Mouse (Mus musculus) midbrain, embryonic 15.5 days (tissue): ENCODE data around the gene C87436. TPM values are rescaled to one million over a fixed set of nuclear protein-coding genes. Genes with fewer than 3 reads are reported as not detected.
A peak's percentile ranks its signal among the peaks of the same experiment; 100 is the strongest.

ENCODE experiments used
- ATAC-seq: fragments of 200-750 bp; cut with Nextera tagmentation; replicated peaks from 2 replicates; pipeline ENCODE4 v1.8.0; 2017; ENCODE audit warnings: moderate TSS enrichment
- H3K27ac ChIP-seq: fragments of 300-500 bp; sonication (generic); 2 replicates; pipeline ENCODE4 v1.5.1; 2015; ENCODE audit warnings: mild to moderate bottlenecking, inconsistent platforms
- H3K27me3 ChIP-seq: fragments of 300-500 bp; sonication (generic); replicated peaks from 2 replicates; pipeline ENCODE4 v1.6.1; 2015; ENCODE audit warnings: inconsistent platforms
- H3K36me3 ChIP-seq: fragments of 300-500 bp; sonication (generic); replicated peaks from 2 replicates; pipeline ENCODE4 v1.6.1; 2015; ENCODE audit warnings: inconsistent platforms
- H3K4me1 ChIP-seq: fragments of 300-500 bp; sonication (generic); 2 replicates; pipeline ENCODE4 v1.6.1; 2015; ENCODE audit warnings: inconsistent platforms
- H3K4me2 ChIP-seq: fragments of 300-500 bp; sonication (generic); 2 replicates; pipeline ENCODE4 v1.6.1; 2015; ENCODE audit warnings: inconsistent platforms, mild to moderate bottlenecking, moderate library complexity
- H3K4me3 ChIP-seq: fragments of 300-500 bp; sonication (generic); 2 replicates; pipeline ENCODE4 v1.5.1; 2015; ENCODE audit warnings: mild to moderate bottlenecking, inconsistent platforms
- H3K9ac ChIP-seq: fragments of 300-500 bp; sonication (generic); 2 replicates; pipeline ENCODE4 v1.6.1; 2015; ENCODE audit warnings: mild to moderate bottlenecking, inconsistent platforms
- H3K9me3 ChIP-seq: fragments of 300-500 bp; sonication (generic); 2 replicates; pipeline ENCODE4 v1.6.1; 2016; ENCODE audit warnings: inconsistent platforms
- WGBS: fragments of 180-500 bp; shearing (Covaris S2); methylation state at CpG from one replicate; pipeline ENCODE4 v1.1.7; 2015; ENCODE audit warnings: mixed read lengths; 5-methylcytosine and 5-hydroxymethylcytosine counted together
- polyA plus RNA-seq: library from polyadenylated mRNA; unstranded; fragments of >200 nt; fragmentation: Nextera tagmentation; extraction: Ambion mirVana; gene quantifications from 2 replicates; pipeline ENCODE4 v1.2.1, GENCODE M21; 2015

Gene C87436
- polyA plus RNA-seq, 1 experiment from 2014 or later = 25.8 TPM

- Histone ChIP-seq H3K4me1 (peaks cover 15% of the 10 kb centered on the region), H3K4me2 (peak overlapping the region; percentile 70), H3K36me3 (peaks cover 33% of the 10 kb centered on the region), H3K27me3 (no peaks in the 10 kb centered on the region), H3K9ac (peak overlapping the region; percentile 80), H3K4me3 (peak overlapping the region; percentile 93), H3K27ac (peak overlapping the region; percentile 95), H3K9me3 (no peaks in the 10 kb centered on the region)
- 1% methylated on average over 14 of the region's 14 CpGs for WGBS
- ATAC-seq = peak; percentile 41
Measured at GRCm38 (mm10) chr6:86437711-86438110, 463 bp upstream of the C87436 start.

- H3K36me3 ChIP-seq = peaks cover 31% of the 10 kb centered on the region
- ATAC-seq = no peak
- H3K27me3 ChIP-seq = no peaks in the 10 kb centered on the region
- peak overlapping the region; percentile 80 for H3K9ac ChIP-seq
- peak overlapping the region; percentile 93 for H3K4me3 ChIP-seq
- peak overlapping the region; percentile 95 for H3K27ac ChIP-seq
- no peaks in the 10 kb centered on the region for H3K9me3 ChIP-seq
- 4% methylated on average over 13 of the region's 13 CpGs for WGBS
- H3K4me2 ChIP-seq = peak overlapping the region; percentile 70
- peaks cover 15% of the 10 kb centered on the region for H3K4me1 ChIP-seq
Measured at GRCm38 (mm10) chr6:86439119-86439496, 934 bp downstream of the C87436 start.

DNA sequence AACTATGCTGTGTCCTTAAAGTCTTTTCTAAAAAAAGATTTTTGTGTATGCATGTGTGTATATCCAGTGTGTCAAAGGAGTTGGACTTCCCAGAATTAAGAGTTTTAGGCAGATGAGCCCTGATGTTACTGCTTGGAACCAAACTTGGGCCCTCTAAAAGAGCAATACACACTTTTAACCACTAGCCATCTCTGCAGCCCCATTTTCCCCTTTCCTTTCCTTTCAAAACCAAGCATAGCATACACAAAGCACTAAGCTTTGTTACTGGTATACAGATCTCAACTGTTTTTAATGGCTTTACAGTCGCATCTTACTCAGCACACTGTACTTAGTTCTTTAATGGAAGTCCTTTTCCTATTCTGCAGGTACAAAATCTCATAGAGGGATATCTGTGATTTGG, 1.4 kb downstream of the C87436 start:
- Histone ChIP-seq H3K36me3 (peaks cover 31% of the 10 kb centered on the region), H3K9me3 (no peaks in the 10 kb centered on the region), H3K9ac (peak overlapping the region; percentile 80; the same call in 1 of the 2 replicates), H3K4me2 (peak overlapping the region; percentile 70), H3K27ac (peak overlapping the region; percentile 95; the same call in 1 of the 2 replicates), H3K4me3 (peak overlapping the region; percentile 93), H3K4me1 (peaks cover 15% of the 10 kb centered on the region), H3K27me3 (no peaks in the 10 kb centered on the region)
- 95% methylated on average over 1 of the region's 1 CpGs for WGBS
- no peak for ATAC-seq

- Histone ChIP-seq H3K27me3 (no peaks in the 10 kb centered on the region), H3K4me3 (no peak overlapping the region), H3K4me1 (peaks cover 15% of the 10 kb centered on the region), H3K4me2 (no peak overlapping the region), H3K9ac (no peak overlapping the region), H3K36me3 (peaks cover 26% of the 10 kb centered on the region), H3K9me3 (no peaks in the 10 kb centered on the region), H3K27ac (no peak overlapping the region)
- 95% methylated on average over 10 of the region's 10 CpGs for WGBS
- ATAC-seq = no peak
Measured at GRCm38 (mm10) chr6:86441571-86441970, 3.4 kb downstream of the C87436 start.

- Histone ChIP-seq H3K36me3 (peaks cover 35% of the 10 kb centered on the region), H3K4me3 (no peak overlapping the region), H3K4me2 (no peak overlapping the region), H3K9me3 (no peaks in the 10 kb centered on the region), H3K27me3 (no peaks in the 10 kb centered on the region), H3K9ac (no peak overlapping the region), H3K4me1 (no peaks in the 10 kb centered on the region), H3K27ac (no peak overlapping the region)
- ATAC-seq = no peak
- 92% methylated on average over 18 of the region's 18 CpGs for WGBS
Measured at GRCm38 (mm10) chr6:86445551-86445950, 7.4 kb downstream of the C87436 start.

DNA sequence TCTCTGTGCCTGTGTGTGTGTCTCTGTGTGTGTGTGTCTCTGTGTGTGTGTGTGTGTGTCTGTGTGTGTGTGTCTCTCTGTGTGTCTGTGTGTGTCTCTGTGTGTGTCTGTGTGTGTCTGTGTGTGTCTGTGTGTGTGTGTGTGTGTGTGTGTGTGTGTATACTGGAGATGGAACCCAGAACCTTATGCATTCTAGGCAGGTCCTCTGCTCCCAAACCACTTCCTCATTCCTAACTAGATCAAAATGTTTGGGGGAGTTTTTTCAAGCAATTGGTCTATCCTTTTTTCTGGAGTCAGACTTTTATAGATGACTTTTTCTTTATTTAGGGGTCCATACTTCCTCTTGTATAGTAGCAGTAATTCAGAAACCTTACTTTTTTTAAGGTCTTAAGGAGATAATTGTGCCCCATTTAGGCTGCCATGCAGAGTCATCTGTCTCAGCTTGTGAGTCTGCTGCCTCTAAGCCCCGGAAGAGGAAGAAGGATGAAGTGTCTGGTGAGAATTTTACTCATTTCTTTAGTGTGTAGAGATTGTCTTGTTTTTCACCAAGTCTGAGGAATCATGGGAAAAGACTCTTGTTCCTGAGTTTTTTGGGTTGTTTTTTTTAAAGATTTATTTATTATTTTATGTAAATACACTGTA, 8.9 kb downstream of the C87436 start:
- Histone ChIP-seq H3K27ac (no peak overlapping the region), H3K36me3 (peaks cover 41% of the 10 kb centered on the region), H3K4me3 (no peak overlapping the region), H3K9ac (no peak overlapping the region), H3K27me3 (no peaks in the 10 kb centered on the region), H3K4me2 (no peak overlapping the region), H3K4me1 (no peaks in the 10 kb centered on the region), H3K9me3 (no peaks in the 10 kb centered on the region)
- WGBS = 79% methylated on average over 1 of the region's 1 CpGs
- ATAC-seq = no peak

GRCm38 (mm10) chr6:86456727-86457126, 18.6 kb downstream of the C87436 start:
- Histone ChIP-seq H3K9ac (no peak overlapping the region), H3K27ac (no peak overlapping the region), H3K4me3 (no peak overlapping the region), H3K4me2 (no peak overlapping the region), H3K27me3 (no peaks in the 10 kb centered on the region), H3K4me1 (no peaks in the 10 kb centered on the region), H3K36me3 (peaks cover 59% of the 10 kb centered on the region), H3K9me3 (no peaks in the 10 kb centered on the region)
- no peak for ATAC-seq
- 93% methylated on average over 3 of the region's 3 CpGs for WGBS

- no peaks in the 10 kb centered on the region for H3K27me3 ChIP-seq
- no peak overlapping the region for H3K4me2 ChIP-seq
- H3K36me3 ChIP-seq = peaks cover 39% of the 10 kb centered on the region
- WGBS = 98% methylated on average over 3 of the region's 3 CpGs
- H3K9ac ChIP-seq = no peak overlapping the region
- no peaks in the 10 kb centered on the region for H3K9me3 ChIP-seq
- no peak for ATAC-seq
- no peak overlapping the region for H3K4me3 ChIP-seq
- H3K27ac ChIP-seq = no peak overlapping the region
- H3K4me1 ChIP-seq = no peaks in the 10 kb centered on the region
Measured at GRCm38 (mm10) chr6:86463079-86463478, 24.9 kb downstream of the C87436 start.

- peak overlapping the region; percentile 40; the same call in 1 of the 2 replicates for H3K4me3 ChIP-seq
- H3K27me3 ChIP-seq = no peaks in the 10 kb centered on the region
- no peaks in the 10 kb centered on the region for H3K9me3 ChIP-seq
- peak overlapping the region; percentile 96 for H3K27ac ChIP-seq
- peaks cover 18% of the 10 kb centered on the region for H3K4me1 ChIP-seq
- peaks cover 7% of the 10 kb centered on the region; the same call in 1 of the 2 replicates for H3K36me3 ChIP-seq
- H3K4me2 ChIP-seq = peak overlapping the region; percentile 67
- WGBS = 89% methylated on average over 3 of the region's 3 CpGs
- ATAC-seq = peak; percentile 8; the same call in 1 of the 2 replicates
- H3K9ac ChIP-seq = no peak overlapping the region; the same call in 1 of the 2 replicates
Measured at GRCm38 (mm10) chr6:86471317-86471716, 33.1 kb downstream of the C87436 start.

DNA sequence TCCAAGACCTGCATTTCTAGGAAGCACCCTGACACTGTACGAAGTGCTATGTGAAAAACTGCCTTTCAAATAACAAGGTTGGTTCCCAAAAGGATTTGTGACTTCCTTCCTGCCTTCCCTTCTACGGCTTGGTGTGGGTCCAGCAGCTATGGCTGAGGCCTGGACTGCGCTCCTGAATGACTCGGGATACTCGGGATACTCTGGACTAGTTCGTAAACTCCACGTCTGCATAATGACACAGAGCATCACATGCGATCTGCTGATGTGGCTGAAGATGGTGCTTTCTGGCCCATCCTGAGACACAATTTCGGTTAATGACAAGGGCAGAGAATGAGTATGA, 33.6 kb downstream of the C87436 start:
- WGBS = 25% methylated on average over 9 of the region's 9 CpGs
- H3K4me3 ChIP-seq = peak overlapping the region; percentile 40
- peak overlapping the region; percentile 96 for H3K27ac ChIP-seq
- H3K36me3 ChIP-seq = peaks cover 7% of the 10 kb centered on the region; the same call in 1 of the 2 replicates
- peak overlapping the region; percentile 47 for H3K9ac ChIP-seq
- H3K9me3 ChIP-seq = no peaks in the 10 kb centered on the region
- H3K4me1 ChIP-seq = peaks cover 18% of the 10 kb centered on the region
- peak; percentile 61 for ATAC-seq
- H3K27me3 ChIP-seq = no peaks in the 10 kb centered on the region
- peak overlapping the region; percentile 67 for H3K4me2 ChIP-seq

DNA sequence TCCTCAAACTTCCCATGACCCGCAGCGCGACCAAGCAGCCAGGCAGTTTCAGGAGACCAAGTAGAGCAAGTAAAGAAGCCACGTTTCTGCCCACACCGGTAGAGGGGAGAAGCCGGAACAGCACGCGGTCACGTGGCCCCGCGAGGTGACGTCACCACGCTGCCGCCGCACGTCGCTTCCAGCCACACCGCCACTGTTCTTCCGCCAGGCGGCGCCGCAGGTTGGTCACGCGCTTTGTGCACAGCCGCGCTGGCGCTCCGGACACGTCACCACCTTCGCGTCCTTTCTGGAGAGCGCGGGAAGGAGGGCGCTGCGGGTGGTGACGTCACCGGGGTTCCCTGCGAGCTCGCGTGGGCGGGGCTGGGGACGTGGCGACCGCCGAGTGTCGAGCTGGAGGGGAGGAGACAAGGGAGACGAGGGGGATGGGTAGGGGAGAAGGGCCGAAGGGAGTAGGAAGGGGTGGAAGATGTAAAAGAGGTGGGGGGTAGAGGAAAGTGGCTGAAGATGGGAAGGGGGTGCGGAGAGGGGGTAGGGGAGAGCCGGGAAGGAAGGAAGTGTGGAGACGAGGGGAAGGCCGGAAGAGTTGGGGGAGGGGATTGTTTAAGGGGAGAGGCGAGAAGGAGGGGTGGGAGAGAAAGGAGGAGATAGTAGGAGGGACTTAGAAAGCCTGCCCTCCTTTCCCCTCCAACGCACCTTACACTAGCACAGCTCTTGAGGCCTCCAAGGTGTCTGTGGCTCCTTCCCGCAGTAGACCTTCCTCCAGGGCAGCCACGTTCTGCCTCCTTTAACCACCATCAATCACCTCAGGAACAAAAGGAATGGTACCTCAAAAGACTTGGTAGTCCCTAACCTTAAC, 34.2 kb downstream of the C87436 start:
- Histone ChIP-seq H3K4me1 (peaks cover 18% of the 10 kb centered on the region), H3K9me3 (no peaks in the 10 kb centered on the region), H3K4me2 (peak overlapping the region; percentile 67), H3K4me3 (peak overlapping the region; percentile 40), H3K9ac (peak overlapping the region; percentile 54), H3K36me3 (peaks cover 7% of the 10 kb centered on the region; the same call in 1 of the 2 replicates), H3K27ac (peak overlapping the region; percentile 96), H3K27me3 (no peaks in the 10 kb centered on the region)
- peak; percentile 96 for ATAC-seq
- WGBS = 1% methylated on average over 46 of the region's 56 CpGs

DNA sequence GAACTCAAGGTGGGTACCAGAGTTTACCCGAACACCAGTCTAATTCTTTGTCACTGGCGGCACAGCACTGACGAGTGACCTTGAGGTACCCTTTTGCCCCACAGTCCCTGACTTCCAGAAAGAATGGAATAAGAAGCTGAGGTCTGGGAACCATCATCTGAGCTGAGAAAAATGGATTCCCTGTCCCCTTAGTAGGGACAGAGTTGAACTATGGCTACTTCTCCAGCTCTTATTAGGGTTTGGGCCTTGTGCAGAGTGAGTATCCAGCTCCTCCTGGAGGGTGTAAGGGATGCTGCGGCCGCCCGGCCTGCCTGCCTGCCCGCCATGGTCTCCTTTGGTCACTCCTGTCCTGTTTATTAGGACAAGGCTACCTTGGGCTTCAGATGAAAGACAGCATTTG, 34.9 kb downstream of the C87436 start:
- Histone ChIP-seq H3K4me3 (peak overlapping the region; percentile 40), H3K27me3 (no peaks in the 10 kb centered on the region), H3K27ac (peak overlapping the region; percentile 96), H3K9me3 (no peaks in the 10 kb centered on the region), H3K4me2 (peak overlapping the region; percentile 67), H3K4me1 (peaks cover 18% of the 10 kb centered on the region), H3K9ac (peak overlapping the region; percentile 54), H3K36me3 (peaks cover 6% of the 10 kb centered on the region; the same call in 1 of the 2 replicates)
- WGBS = 64% methylated on average over 7 of the region's 7 CpGs
- peak; percentile 13; the same call in 1 of the 2 replicates for ATAC-seq
